Mouse (Mus musculus): ENCODE results near the gene Ahcyl2. TPM values are rescaled to one million over a fixed set of nuclear protein-coding genes. Genes with fewer than 3 reads are reported as not detected.

Gene Ahcyl2
- polyA plus RNA-seq, 1 experiment from 2014 or later, result 11.8 TPM

DNA sequence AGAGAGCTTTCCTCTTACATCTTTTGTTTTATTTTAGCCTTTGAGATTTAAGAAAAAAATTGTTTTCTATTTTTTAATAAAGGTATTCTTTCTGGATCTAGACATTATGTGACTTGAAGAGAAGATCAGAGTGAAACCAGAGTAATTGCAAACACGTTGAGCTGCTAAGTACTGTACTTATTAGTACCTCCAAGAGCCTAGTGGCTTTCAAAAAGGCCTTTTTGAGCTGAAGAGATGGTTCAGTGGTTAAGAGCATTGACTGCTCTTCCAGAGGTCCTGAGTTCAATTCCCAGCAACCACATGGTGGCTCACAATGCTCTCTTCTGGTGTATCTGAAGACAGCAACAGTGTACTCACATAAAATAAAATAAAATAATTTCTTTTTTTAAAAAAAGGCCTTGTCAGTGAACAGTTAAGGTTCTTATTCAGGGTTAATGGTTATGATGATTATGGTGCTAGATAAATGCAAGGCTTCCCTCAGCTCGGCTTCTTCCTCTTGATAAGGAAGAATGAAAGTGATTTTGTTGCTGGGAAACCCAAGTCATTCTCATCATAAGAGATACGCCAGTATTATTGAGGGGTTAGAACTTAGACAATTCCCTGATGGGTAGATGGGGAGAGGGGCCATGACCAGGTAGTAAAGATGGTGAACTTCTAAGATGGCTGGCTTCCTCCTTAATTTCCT is 22.3 kb downstream of the Ahcyl2 start:
- Histone ChIP-seq H3K4me2 (ENCODE audit: low read depth) (no peak overlapping the region), H3K27me3 (ENCODE audit: control insufficient read depth, insufficient read depth, low read length) (no peaks in the 10 kb centered on the region), H3K36me3 (ENCODE audit: control insufficient read depth, insufficient read depth, low read length) (no peaks in the 10 kb centered on the region), H3K4me3 (ENCODE audit: low read depth, low read length) (no peak overlapping the region), H3K27ac (ENCODE audit: low read depth, low read length) (no peak overlapping the region), H3K9me3 (ENCODE audit: control insufficient read depth, low read length) (no peaks in the 10 kb centered on the region), H3K9ac (ENCODE audit: low read length) (no peak overlapping the region), H3K4me1 (ENCODE audit: control insufficient read depth, insufficient read depth, low read length) (no peaks in the 10 kb centered on the region)
- 83% methylated on average over 3 of the region's 3 CpGs for WGBS
- DNase-seq (ENCODE audit: low spot score) (no peak), ATAC-seq (ENCODE audit: insufficient read depth, low FRiP score, low TSS enrichment) (no peak)

DNA sequence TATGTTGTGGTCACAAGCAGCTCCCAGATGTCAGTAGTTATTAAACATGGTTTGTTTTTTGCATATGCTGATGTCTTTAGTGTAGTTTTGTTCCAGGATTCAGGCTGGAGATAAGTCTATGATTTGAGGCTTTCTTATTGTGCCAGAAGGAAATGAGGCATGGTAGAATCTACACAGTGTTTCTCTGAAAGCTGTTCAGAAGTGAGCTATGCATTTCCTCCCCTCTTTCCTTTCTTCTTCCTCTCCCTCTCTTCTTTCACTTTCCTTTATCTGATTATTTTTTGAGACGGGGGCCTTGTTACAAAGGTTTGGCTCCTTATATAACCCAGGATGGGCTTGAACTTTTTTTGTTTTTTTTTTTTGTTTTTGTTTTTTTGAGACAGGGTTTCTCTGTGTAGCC is 25.7 kb downstream of the Ahcyl2 start:
- no peak overlapping the region for H3K27ac ChIP-seq (ENCODE audit: low read depth, low read length)
- WGBS, result 79% methylated on average over 1 of the region's 1 CpGs
- ATAC-seq (ENCODE audit: insufficient read depth, low FRiP score, low TSS enrichment) (no peak), DNase-seq (ENCODE audit: low spot score) (no peak)
- H3K36me3 ChIP-seq (ENCODE audit: control insufficient read depth, insufficient read depth, low read length), result no peaks in the 10 kb centered on the region
- H3K4me3 ChIP-seq (ENCODE audit: low read depth, low read length), result no peak overlapping the region
- H3K9ac ChIP-seq (ENCODE audit: low read length), result no peak overlapping the region
- H3K9me3 ChIP-seq (ENCODE audit: control insufficient read depth, low read length), result no peaks in the 10 kb centered on the region
- no peaks in the 10 kb centered on the region for H3K4me1 ChIP-seq (ENCODE audit: control insufficient read depth, insufficient read depth, low read length)
- no peak overlapping the region for H3K4me2 ChIP-seq (ENCODE audit: low read depth)
- no peaks in the 10 kb centered on the region for H3K27me3 ChIP-seq (ENCODE audit: control insufficient read depth, insufficient read depth, low read length)

DNA sequence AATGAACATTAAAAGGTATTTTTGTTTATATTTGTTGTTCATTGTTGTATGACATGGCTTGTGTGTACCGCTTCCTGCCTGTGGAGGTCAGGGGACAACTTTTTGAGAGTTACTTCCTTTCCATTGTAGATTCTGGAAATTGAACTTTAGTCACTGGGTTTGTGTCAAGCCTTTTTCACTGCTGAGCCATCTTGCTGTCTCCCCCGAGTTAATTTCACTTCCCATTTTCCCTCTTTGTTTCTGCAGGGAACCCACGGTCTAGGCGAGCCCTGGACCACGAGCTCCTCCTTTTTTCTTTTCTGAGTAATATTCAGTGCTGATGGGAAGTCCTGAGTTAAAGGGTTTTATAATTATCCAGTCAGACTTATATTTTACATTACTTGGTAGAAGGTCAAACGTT is 26.8 kb downstream of the Ahcyl2 start:
- no peak overlapping the region for H3K4me2 ChIP-seq (ENCODE audit: low read depth)
- no peak overlapping the region for H3K27ac ChIP-seq (ENCODE audit: low read depth, low read length)
- ATAC-seq (ENCODE audit: insufficient read depth, low FRiP score, low TSS enrichment), result no peak
- no peaks in the 10 kb centered on the region for H3K4me1 ChIP-seq (ENCODE audit: control insufficient read depth, insufficient read depth, low read length)
- no peak overlapping the region for H3K4me3 ChIP-seq (ENCODE audit: low read depth, low read length)
- no peaks in the 10 kb centered on the region for H3K27me3 ChIP-seq (ENCODE audit: control insufficient read depth, insufficient read depth, low read length)
- WGBS, result 93% methylated on average over 6 of the region's 6 CpGs
- no peaks in the 10 kb centered on the region for H3K9me3 ChIP-seq (ENCODE audit: control insufficient read depth, low read length)
- DNase-seq (ENCODE audit: low spot score), result no peak
- no peaks in the 10 kb centered on the region for H3K36me3 ChIP-seq (ENCODE audit: control insufficient read depth, insufficient read depth, low read length)
- H3K9ac ChIP-seq (ENCODE audit: low read length), result no peak overlapping the region

DNA sequence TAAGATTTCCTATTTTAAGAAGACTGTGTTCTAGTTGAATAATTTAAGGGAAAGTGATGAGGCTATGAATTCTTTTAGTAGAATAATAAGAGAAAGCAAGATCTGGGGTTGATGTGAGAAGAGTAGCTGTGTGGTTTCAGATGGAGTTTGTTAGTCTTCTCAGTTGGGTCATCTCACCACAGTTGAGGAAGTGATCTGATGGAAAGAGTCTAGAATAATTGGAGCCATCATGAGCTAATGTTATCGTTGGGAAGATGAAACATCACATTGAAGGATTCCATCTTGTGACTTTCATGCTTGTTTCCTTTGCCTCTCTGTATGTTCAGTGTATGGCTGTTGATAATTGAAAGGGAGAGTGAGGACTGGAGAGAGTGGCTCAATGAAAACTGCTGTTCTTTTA is 35.2 kb downstream of the Ahcyl2 start:
- no peak overlapping the region for H3K4me3 ChIP-seq (ENCODE audit: low read depth, low read length)
- H3K4me2 ChIP-seq (ENCODE audit: low read depth), result no peak overlapping the region
- ATAC-seq (ENCODE audit: insufficient read depth, low FRiP score, low TSS enrichment), result no peak
- H3K4me1 ChIP-seq (ENCODE audit: control insufficient read depth, insufficient read depth, low read length), result no peaks in the 10 kb centered on the region
- no peaks in the 10 kb centered on the region for H3K36me3 ChIP-seq (ENCODE audit: control insufficient read depth, insufficient read depth, low read length)
- DNase-seq (ENCODE audit: low spot score), result no peak
- H3K9ac ChIP-seq (ENCODE audit: low read length), result no peak overlapping the region
- WGBS, result 86% methylated on average over 1 of the region's 1 CpGs
- no peaks in the 10 kb centered on the region for H3K27me3 ChIP-seq (ENCODE audit: control insufficient read depth, insufficient read depth, low read length)
- H3K9me3 ChIP-seq (ENCODE audit: control insufficient read depth, low read length), result no peaks in the 10 kb centered on the region
- no peak overlapping the region for H3K27ac ChIP-seq (ENCODE audit: low read depth, low read length)

DNA sequence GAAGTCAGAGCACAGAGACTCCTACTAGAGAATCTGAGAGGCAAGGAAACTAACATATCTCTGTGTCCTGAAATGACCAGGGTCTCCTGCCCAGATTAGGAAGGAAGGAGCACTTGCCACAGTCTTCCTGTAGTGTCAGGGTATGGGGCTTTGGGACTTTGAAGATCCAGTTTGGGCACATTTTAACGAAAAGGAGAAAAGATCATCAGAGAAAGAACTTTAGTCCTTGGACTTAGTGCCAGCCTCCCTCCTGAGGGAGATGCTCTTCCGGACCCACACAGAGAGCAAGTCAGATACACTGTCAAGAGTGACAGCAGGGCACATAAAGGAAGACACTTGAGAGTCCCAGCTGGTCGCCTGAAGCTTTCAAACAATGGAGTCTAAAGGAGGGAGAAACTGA is 36.2 kb downstream of the Ahcyl2 start:
- no peak overlapping the region for H3K9ac ChIP-seq (ENCODE audit: low read length)
- no peaks in the 10 kb centered on the region for H3K9me3 ChIP-seq (ENCODE audit: control insufficient read depth, low read length)
- H3K4me2 ChIP-seq (ENCODE audit: low read depth), result no peak overlapping the region
- DNase-seq (ENCODE audit: low spot score) (no peak), ATAC-seq (ENCODE audit: insufficient read depth, low FRiP score, low TSS enrichment) (no peak)
- H3K4me1 ChIP-seq (ENCODE audit: control insufficient read depth, insufficient read depth, low read length), result no peaks in the 10 kb centered on the region
- no peak overlapping the region for H3K27ac ChIP-seq (ENCODE audit: low read depth, low read length)
- no peak overlapping the region for H3K4me3 ChIP-seq (ENCODE audit: low read depth, low read length)
- no peaks in the 10 kb centered on the region for H3K27me3 ChIP-seq (ENCODE audit: control insufficient read depth, insufficient read depth, low read length)
- WGBS, result 75% methylated on average over 3 of the region's 3 CpGs
- H3K36me3 ChIP-seq (ENCODE audit: control insufficient read depth, insufficient read depth, low read length), result no peaks in the 10 kb centered on the region

DNA sequence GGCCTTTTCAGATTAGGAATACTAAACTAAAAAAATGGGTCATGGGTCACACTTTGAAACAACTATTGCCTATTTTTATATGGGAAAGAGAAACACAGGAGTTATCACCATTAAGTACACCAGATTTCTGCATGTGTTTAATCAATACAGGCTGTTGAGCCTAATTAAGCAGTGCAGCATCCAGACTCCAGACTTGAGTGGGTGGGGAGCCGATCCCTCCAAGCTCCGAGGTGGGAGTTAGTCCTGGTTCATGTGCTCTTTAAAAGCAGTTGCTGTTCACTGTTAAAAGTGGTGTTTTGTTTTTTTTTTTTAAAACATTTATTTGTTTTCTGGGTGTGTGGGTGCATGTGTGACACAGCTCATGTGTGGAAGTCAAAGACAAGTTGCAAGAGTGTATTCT is 37.6 kb downstream of the Ahcyl2 start:
- no peak for ATAC-seq (ENCODE audit: insufficient read depth, low FRiP score, low TSS enrichment)
- 86% methylated on average over 2 of the region's 2 CpGs for WGBS
- no peak overlapping the region for H3K4me3 ChIP-seq (ENCODE audit: low read depth, low read length)

DNA sequence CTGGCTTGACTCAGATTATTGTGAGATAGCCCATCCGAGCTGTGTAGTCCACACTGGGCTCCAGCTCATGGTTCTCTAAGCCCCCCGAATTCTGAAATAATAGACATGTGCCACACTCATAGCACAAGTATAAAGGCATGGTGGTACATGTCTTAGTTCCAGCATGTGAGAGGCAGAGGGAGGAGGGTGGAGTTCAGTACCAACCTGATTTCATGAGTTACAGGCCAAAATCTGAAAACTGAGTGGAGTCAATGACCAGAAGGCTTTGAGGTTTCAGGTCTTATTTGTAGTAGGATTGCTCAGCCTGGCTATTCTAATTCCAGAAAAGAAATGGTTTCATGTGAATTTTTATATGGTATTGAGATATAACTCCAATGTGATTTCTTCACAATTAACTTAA is 44.3 kb downstream of the Ahcyl2 start:
- no peak overlapping the region for H3K4me2 ChIP-seq (ENCODE audit: low read depth)
- 92% methylated on average over 2 of the region's 2 CpGs for WGBS
- DNase-seq (ENCODE audit: low spot score) (no peak), ATAC-seq (ENCODE audit: insufficient read depth, low FRiP score, low TSS enrichment) (no peak)
- H3K27me3 ChIP-seq (ENCODE audit: control insufficient read depth, insufficient read depth, low read length), result no peaks in the 10 kb centered on the region
- H3K9me3 ChIP-seq (ENCODE audit: control insufficient read depth, low read length), result no peaks in the 10 kb centered on the region
- no peak overlapping the region for H3K4me3 ChIP-seq (ENCODE audit: low read depth, low read length)
- H3K27ac ChIP-seq (ENCODE audit: low read depth, low read length), result no peak overlapping the region
- no peak overlapping the region for H3K9ac ChIP-seq (ENCODE audit: low read length)
- H3K4me1 ChIP-seq (ENCODE audit: control insufficient read depth, insufficient read depth, low read length), result no peaks in the 10 kb centered on the region
- no peaks in the 10 kb centered on the region for H3K36me3 ChIP-seq (ENCODE audit: control insufficient read depth, insufficient read depth, low read length)

More for the DNA sequence above, 37.6 kb downstream of the Ahcyl2 start:
- Histone ChIP-seq H3K36me3 (ENCODE audit: control insufficient read depth, insufficient read depth, low read length) (no peaks in the 10 kb centered on the region), H3K9me3 (ENCODE audit: control insufficient read depth, low read length) (no peaks in the 10 kb centered on the region), H3K9ac (ENCODE audit: low read length) (no peak overlapping the region), H3K4me2 (ENCODE audit: low read depth) (no peak overlapping the region), H3K27ac (ENCODE audit: low read depth, low read length) (no peak overlapping the region), H3K4me1 (ENCODE audit: control insufficient read depth, insufficient read depth, low read length) (no peaks in the 10 kb centered on the region), H3K27me3 (ENCODE audit: control insufficient read depth, insufficient read depth, low read length) (no peaks in the 10 kb centered on the region)
- DNase-seq (ENCODE audit: low spot score), result no peak

DNA sequence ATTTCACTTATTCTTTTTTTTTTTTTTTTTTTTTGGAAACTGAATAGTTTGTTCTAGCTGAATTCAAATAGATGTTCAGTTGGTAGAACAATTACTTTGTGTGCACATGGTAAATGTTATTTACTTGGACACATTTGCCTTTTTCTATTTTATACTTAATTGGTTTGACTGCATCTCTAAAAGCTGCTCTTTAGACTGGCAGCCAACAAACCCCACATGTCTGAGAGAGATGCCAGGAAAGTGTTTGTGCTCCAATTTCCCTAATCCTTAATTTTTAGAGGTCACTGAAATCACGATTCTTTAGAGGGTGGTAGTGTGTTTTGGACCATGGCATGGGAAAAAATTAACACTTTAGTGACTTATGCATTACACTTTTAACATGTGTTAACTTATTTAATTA is 44.8 kb downstream of the Ahcyl2 start:
- no peak overlapping the region for H3K4me2 ChIP-seq (ENCODE audit: low read depth)
- H3K27me3 ChIP-seq (ENCODE audit: control insufficient read depth, insufficient read depth, low read length), result no peaks in the 10 kb centered on the region
- no peak overlapping the region for H3K9ac ChIP-seq (ENCODE audit: low read length)
- ATAC-seq (ENCODE audit: insufficient read depth, low FRiP score, low TSS enrichment) (no peak), DNase-seq (ENCODE audit: low spot score) (no peak)
- H3K4me1 ChIP-seq (ENCODE audit: control insufficient read depth, insufficient read depth, low read length), result no peaks in the 10 kb centered on the region
- no peak overlapping the region for H3K27ac ChIP-seq (ENCODE audit: low read depth, low read length)
- 85% methylated on average over 1 of the region's 1 CpGs for WGBS
- H3K4me3 ChIP-seq (ENCODE audit: low read depth, low read length), result no peak overlapping the region
- no peaks in the 10 kb centered on the region for H3K9me3 ChIP-seq (ENCODE audit: control insufficient read depth, low read length)
- H3K36me3 ChIP-seq (ENCODE audit: control insufficient read depth, insufficient read depth, low read length), result no peaks in the 10 kb centered on the region

DNA sequence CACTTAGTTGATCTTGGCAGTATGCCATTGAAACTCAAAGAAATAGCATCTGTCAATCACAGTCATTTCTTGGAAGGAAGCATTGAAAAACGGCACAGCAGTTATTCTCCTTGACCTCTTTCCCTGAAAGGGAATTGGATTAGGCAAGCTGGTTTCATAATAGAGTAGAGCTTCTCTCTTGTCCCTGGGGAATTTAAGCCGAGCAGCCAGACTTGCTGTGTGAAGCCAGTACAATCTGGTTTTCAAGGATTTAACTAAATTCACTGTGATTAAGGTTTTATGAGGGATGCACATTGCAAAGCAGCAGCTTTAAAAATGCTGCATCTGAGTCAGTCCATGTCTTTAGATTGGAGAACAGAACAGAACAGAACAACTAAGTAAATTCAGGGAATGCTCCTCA is 46.8 kb downstream of the Ahcyl2 start:
- Histone ChIP-seq H3K9ac (ENCODE audit: low read length) (no peak overlapping the region), H3K9me3 (ENCODE audit: control insufficient read depth, low read length) (no peaks in the 10 kb centered on the region), H3K36me3 (ENCODE audit: control insufficient read depth, insufficient read depth, low read length) (no peaks in the 10 kb centered on the region), H3K4me3 (ENCODE audit: low read depth, low read length) (no peak overlapping the region), H3K4me2 (ENCODE audit: low read depth) (no peak overlapping the region), H3K4me1 (ENCODE audit: control insufficient read depth, insufficient read depth, low read length) (no peaks in the 10 kb centered on the region), H3K27ac (ENCODE audit: low read depth, low read length) (no peak overlapping the region), H3K27me3 (ENCODE audit: control insufficient read depth, insufficient read depth, low read length) (no peaks in the 10 kb centered on the region)
- WGBS, result 33% methylated on average over 2 of the region's 2 CpGs
- ATAC-seq (ENCODE audit: insufficient read depth, low FRiP score, low TSS enrichment) (no peak), DNase-seq (ENCODE audit: low spot score) (no peak)
